Mouse (Mus musculus) cerebellum, adult (tissue): Measurements from ENCODE around the gene Ropn1l.
A peak's percentile ranks its signal among the peaks of the same experiment; 100 is the strongest.

Source experiments
- ATAC-seq: cut with Nextera tagmentation; 2 replicates; pipeline ENCODE4 v1.9.2; 2017; ENCODE audit warnings: mild to moderate bottlenecking, moderate library complexity, mixed read lengths; ENCODE audit not compliant: insufficient number of reproducible peaks, low FRiP score, low TSS enrichment

The Ropn1l gene

DNA sequence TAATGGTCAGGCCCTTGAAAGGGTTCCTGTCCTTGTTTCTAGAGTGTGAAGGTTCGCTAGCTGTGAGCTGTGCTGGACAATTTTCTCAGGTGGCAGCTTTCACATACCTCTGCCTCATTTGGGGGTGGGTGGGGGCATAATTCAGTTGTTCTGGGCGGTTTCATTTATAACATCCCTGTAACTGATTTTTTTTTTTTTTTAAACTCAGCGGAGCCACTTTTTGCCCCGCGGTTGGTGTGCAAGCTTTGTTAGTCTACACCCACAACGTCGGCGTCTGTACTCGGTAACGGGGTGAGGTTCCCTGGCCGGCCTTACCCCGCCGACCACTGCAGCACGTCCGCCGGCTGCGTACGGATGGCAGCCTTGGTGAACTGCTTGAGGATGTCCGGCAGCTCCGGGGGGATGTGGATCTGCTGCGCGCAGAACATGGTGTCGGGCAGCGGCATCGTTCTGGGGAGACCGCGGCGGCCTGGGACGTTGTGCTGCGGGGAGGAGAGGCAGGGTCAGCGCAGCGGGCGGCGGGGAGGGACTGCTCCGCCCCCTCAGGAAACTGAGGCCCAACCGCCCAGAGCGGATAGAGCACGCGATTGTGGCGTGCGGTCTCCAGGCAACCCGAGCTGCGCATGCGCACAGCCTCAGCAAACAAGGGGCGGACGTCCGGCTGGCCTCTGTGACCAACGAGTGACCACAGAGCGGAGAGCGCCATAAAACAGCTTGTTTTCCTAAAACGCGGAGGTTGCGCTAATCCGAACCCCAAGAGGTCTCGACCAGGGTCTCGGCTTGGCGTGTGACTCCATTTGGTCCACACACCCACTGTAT is at the start of gene Ropn1l:
Gene Ropn1l, minus strand, starts transcription at position 640 of the 819 bp plus-strand sequence.
- ATAC-seq: peak; percentile 97

DNA sequence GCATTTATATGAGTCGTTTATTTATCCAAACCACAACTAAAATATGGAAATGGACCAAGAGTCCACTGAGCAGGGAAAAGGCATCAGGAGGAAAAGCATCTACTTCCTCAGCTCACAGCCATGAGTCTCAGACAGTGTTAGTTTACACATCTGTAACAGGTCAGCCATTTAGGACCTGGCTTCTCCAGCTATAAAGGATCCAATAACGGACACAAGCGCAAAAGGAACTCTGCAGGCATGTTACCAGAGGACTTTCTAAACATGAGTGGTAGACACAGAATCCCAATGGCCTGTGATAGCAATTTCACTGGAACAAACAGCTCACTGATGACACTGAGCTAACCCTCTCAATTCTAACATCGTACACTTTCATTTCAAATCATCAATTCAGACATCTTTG is 49.5 kb upstream of the Ropn1l start:
- ATAC-seq: no peak

DNA sequence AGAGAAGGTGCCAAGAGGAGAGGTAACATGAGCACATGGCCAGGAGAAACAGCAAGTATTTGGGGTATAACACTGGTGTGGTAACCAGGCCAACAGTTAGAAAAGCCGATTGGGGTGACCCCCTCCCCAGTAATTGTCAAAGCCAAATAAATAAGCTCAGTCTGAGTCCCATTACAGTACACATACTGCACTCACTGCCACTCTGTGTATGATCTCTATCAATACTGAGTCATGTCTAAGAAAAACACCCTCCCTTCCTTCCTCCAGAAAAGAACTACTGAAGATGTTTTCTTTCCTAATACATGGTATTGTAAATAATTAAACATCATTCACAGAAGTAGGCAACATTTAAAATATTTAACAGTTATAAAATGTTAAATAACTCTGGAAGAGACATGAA is 48.8 kb upstream of the Ropn1l start:
- ATAC-seq: no peak

DNA sequence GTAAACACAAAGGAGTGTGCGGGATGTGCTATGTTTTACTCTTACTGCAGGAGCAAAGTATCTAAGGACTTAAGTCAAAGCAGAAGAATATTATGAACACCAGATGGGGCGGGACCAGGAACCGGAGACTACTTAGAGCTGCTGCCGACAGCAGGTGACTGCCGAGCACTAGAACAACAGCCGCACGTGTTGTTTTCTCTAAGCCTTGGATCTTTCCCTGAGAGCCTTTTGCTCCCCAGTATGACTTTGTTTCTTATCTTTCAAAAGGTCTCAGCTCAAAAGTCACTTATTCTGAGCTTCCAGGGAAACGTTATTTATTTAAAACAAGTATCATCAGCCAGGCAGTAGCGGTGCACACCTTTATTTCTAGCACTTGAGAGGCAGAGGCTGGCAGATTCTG is 41.3 kb upstream of the Ropn1l start:
- ATAC-seq: no peak

DNA sequence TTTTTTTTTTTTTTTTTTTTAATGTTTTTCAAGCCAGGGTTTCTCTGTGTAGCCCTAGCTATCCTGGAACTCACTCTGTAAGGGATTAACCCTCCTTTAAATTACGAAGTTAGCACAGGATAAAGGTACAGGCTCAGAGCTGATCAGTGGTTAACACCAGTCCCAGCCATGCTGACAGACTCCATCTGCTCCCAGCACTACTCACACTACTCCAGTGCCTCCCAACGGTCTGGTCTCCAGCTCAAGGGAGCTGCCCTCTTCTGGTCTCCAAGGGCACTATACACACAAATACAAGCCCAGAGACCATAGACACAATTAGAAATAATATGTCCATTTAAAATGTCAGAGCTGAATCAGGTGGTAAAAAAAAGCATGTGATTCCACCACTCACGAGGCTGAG is 40.8 kb upstream of the Ropn1l start:
- ATAC-seq: 0 out of 2 replicates have a peak, but pooled peaks have one; percentile 26

DNA sequence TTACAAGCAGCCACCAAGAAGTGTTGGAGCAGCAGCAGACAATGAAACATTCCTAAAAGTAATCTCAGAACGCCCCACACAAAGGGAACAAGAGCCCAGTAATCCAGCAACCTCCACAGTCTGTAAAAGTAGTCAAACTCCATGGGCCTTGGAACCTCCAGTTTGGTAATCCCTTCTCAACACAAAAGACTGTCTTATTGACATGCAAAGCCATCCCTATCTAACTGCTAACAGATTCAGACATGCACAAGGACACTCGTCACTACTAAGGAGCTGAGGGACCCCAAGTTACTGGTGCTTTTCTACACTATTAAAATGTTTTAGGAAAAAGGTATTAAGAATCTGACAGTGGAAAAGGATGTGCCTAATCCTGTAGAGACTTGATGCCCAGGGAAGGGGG is 33.9 kb upstream of the Ropn1l start:
- no peak for ATAC-seq

GRCm38 (mm10) chr15:31476678-31477077 is 23.1 kb upstream of the Ropn1l start:
- no peak for ATAC-seq

GRCm38 (mm10) chr15:31472645-31473574 is 19.4 kb upstream of the Ropn1l start:
- no peak for ATAC-seq

GRCm38 (mm10) chr15:31471529-31471928 is 18.0 kb upstream of the Ropn1l start:
- no peak for ATAC-seq

DNA sequence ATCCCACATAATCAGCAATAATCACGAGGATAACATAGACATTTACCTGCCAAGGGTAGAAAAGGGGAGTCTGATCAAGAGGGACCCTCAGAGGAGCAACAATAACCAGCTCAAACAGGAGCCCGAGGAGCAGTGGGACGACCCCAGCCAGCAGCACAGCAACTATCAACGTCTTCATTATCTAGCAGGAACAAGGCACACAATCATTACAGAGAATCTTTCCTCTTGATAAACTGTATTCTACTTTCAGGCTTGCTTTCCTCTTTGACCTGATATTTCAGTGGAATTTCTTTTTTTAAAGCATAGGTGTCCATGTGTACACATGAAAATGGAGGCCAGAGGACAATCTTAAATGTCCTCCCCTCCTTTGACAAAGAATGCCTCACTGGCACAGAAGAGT is 16.0 kb upstream of the Ropn1l start:
- ATAC-seq: no peak

- no peak for ATAC-seq
These were observed 15.3 kb upstream of the Ropn1l start for GRCm38 (mm10) chr15:31468806-31469205.

DNA sequence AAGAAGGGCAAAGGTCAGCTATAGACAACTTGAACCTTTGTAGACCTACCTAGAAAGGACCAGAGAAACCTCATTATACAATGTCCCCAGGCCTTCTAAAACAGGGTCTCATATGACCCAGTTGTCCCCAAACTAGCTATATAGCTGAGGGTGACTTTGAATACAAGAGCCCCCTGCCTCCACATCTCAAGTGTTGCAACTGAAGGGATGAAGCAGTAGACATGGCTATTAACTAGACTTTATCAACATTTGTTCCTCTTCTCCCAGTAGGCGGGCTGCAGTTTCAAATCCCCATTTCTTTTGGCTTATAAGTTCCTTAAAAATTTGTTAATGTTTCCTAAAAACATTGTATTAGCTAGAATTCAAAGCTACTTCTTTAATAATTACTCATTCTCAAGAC is 13.2 kb upstream of the Ropn1l start:
- no peak for ATAC-seq

DNA sequence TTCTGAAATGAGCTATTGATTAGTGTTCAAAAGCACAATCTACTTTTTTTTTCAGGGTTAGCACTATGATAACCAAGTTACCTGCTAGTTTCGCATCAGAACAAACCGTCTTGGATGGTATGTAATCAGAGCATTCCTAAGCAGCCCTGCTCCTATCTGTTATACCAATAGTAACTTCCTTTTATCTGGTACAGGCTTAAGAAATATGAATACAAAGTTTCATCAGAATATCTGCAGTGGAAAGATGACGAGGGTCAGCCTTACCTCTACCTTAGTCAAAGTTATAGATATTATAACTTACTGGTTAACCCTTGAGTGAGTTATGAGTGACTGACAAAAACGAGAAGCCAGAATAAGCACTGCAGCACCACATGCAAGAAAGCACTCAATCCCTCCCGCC is 12.8 kb upstream of the Ropn1l start:
- ATAC-seq: no peak

DNA sequence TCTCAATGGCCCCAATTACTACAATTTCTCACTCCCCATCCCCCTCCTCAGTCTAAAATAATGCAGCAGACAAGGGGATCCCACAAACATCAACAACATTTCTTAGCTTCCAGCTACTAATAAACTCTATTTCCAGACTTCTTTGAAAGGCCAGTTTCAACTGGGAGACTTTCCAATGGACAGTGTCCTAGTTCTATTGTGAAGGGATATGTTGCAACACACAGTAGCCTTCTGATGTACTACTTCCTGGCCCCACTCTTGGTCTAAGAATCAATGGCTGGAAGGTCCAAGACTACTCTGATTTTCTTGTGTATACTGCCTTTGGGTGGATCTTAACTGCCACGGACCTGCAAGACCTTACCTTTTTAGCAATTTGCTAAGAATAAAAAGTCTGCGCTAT is 12.3 kb upstream of the Ropn1l start:
- no peak for ATAC-seq

GRCm38 (mm10) chr15:31460571-31460970 is 7.0 kb upstream of the Ropn1l start:
- no peak for ATAC-seq

GRCm38 (mm10) chr15:31458081-31458480 is 4.5 kb upstream of the Ropn1l start:
- ATAC-seq: no peak

GRCm38 (mm10) chr15:31456381-31456780 is 2.8 kb upstream of the Ropn1l start:
- ATAC-seq: no peak

GRCm38 (mm10) chr15:31454861-31455295 is 1.3 kb upstream of the Ropn1l start:
- ATAC-seq: no peak

GRCm38 (mm10) chr15:31454096-31454860 is 741 bp upstream of the Ropn1l start:
- ATAC-seq: no peak

DNA sequence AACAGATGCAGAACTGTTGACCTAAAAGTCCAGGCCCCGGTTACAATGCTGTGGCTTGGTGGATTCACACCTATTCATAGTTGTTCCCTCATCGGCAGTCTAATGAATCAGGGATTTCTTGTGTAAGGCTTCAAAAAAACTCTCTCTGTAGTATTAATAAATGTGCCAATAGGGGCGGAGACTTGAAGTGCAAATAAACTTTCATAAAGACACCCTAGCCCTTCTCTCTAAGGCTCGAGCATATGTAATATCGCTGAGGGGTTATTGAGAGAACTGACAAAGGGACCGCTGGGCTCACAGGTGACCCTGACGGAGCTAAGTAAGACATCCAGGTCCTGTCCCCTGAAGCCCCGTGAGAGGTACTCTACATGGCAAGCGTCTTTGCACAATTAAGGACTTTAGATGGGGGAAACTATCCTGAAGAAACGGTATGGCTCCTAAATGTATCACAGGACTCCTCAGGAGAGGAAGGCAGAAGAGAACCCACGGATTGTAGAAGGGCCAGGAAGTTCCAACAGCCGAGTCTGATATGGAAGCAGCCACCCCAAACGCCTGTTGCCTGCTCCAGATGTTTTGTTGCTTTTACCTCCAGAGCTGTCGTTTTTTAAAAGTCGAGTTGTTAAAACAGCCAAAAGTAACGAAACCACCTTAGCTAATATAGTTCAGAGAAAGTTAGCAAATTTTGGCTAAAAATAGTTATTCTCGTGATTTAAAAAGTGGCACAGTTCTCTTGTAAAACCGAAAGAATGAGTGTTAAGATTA is 1.0 kb downstream of the Ropn1l start:
- ATAC-seq: no peak
